Mouse (Mus musculus): ENCODE data around the gene Kat2b.

DNA sequence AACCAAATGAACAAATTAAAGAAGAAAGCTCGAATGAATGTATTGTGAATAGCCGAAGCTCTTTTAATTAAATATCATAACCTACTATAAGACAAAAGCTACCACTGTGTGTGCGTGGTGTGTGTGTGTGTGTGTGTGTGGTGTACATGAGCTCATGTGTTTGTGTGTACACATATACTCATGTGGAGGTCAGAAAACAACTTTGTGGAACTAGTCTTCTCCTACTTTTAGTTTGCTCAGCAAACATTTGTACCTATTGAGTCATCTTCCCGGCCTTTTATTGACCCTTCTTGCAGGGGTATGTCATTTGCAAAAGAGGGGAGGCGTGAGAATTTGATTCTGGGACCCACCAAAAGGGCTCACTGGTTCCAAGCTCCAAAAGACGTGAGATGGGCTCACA is 11.6 kb downstream of the Kat2b start:
- no peak for TF ChIP-seq TAL1 (conservative IDR thresholded peaks at IDR 0.05; ENCODE audit: low read depth, low read length)
- TF ChIP-seq CTCF (IDR thresholded peaks at IDR 0.05; ENCODE audit: low read depth, low read length), result no peak
- TF ChIP-seq GATA1 (IDR thresholded peaks at IDR 0.05; ENCODE audit: borderline replicate concordance, low read length), result no peak
- TF ChIP-seq GATA2 (IDR thresholded peaks at IDR 0.05; ENCODE audit: borderline replicate concordance, low read depth, low read length), result no peak
